Comparison of ENCODE assay signal across 12 mouse cellular contexts in genomic region chr9:69288586-69288985, GRCm38 (mm10).
DNase-seq lines count a peak whose midpoint lies in the region; ATAC-seq and TF ChIP-seq lines count a peak whose summit lies in the region.
"Had no signal": no experiment of that assay in that cellular context is flagged by ENCODE, and none has a peak within 500 bp of the region (broad histone marks: within the 10 kb centered on the region; RNA-seq: fewer than 3 reads in every experiment).

No protein-coding gene starts in this region.

- WGBS in hindbrain, embryonic 14.5 days = 44% methylated on average over 5 of the region's 5 CpGs
- WGBS in hindbrain, embryonic 13.5 days = 42% methylated on average over 5 of the region's 5 CpGs
- 40% methylated on average over 5 of the region's 5 CpGs for whole genome bisulfite sequencing in lung, embryonic 14.5 days
- WGBS in embryonic facial prominence, embryonic 14.5 days = 27% methylated on average over 5 of the region's 5 CpGs

- H3K27ac ChIP-seq in hindbrain, embryonic 14.5 days = no peak overlapping the region
- no peak overlapping the region for H3K27ac ChIP-seq in hindbrain, embryonic 13.5 days
- no peak overlapping the region for H3K27ac ChIP-seq in lung, embryonic 14.5 days (ENCODE audit: low read depth)
- H3K27ac ChIP-seq in embryonic facial prominence, embryonic 14.5 days (replicated peaks; ENCODE audit: low read depth, low read length) = no peak overlapping the region
- H3K27ac ChIP-seq: neural tube, embryonic 12.5 days had no signal

- peak; percentile 33 for DNase-seq in adrenal gland, adult 2 months
- no peak for DNase-seq in adrenal gland, postnatal 36 days
- no peak for DNase-seq in hindbrain, embryonic 14.5 days (ENCODE audit: low spot score)
- no peak for DNase-seq in lung, embryonic 14.5 days
- DNase-seq in lung, postnatal 25 days (ENCODE audit: low spot score) = no peak
- no peak for DNase-seq in embryonic facial prominence, embryonic 14.5 days (ENCODE audit: low spot score)
- DNase-seq in right cerebral cortex, postnatal 10 days (ENCODE audit: low spot score in 2 of 2) = no peak
- DNase-seq: layer of hippocampus, adult 9-11 months; lung, postnatal 10 days had no signal

- no peak overlapping the region for H3K9ac ChIP-seq in hindbrain, embryonic 14.5 days
- H3K9ac ChIP-seq in hindbrain, embryonic 13.5 days = no peak overlapping the region
- H3K9ac ChIP-seq in lung, embryonic 14.5 days = no peak overlapping the region
- no peak overlapping the region for H3K9ac ChIP-seq in embryonic facial prominence, embryonic 14.5 days (ENCODE audit: low read depth, low read length)

- peak overlapping the region; percentile 98; the same call in 1 of the 2 replicates for H3K4me2 ChIP-seq in hindbrain, embryonic 14.5 days (replicated peaks)
- no peak overlapping the region for H3K4me2 ChIP-seq in hindbrain, embryonic 13.5 days
- peak overlapping the region; percentile 98 for H3K4me2 ChIP-seq in lung, embryonic 14.5 days
- peak overlapping the region; percentile 95 for H3K4me2 ChIP-seq in embryonic facial prominence, embryonic 14.5 days (ENCODE audit: low read depth, low read length)

- H3K4me3 ChIP-seq in hindbrain, embryonic 14.5 days (replicated peaks; ENCODE audit: low read length) = no peak overlapping the region
- no peak overlapping the region for H3K4me3 ChIP-seq in hindbrain, embryonic 13.5 days
- H3K4me3 ChIP-seq in lung, embryonic 14.5 days (ENCODE audit: low read depth, low read length) = no peak overlapping the region
- peak overlapping the region; percentile 76; the same call in 1 of the 2 replicates for H3K4me3 ChIP-seq in embryonic facial prominence, embryonic 14.5 days (ENCODE audit: low read depth, low read length)

- no peaks in the 10 kb centered on the region for H3K36me3 ChIP-seq in hindbrain, embryonic 14.5 days (replicated peaks; ENCODE audit: control insufficient read depth, insufficient read depth)
- H3K36me3 ChIP-seq in hindbrain, embryonic 13.5 days = no peaks in the 10 kb centered on the region
- H3K36me3 ChIP-seq in lung, embryonic 14.5 days (ENCODE audit: insufficient read depth) = no peaks in the 10 kb centered on the region
- no peaks in the 10 kb centered on the region for H3K36me3 ChIP-seq in embryonic facial prominence, embryonic 14.5 days (ENCODE audit: control insufficient read depth, insufficient read depth, low read length)
- H3K36me3 ChIP-seq: midbrain, embryonic 15.5 days; neural tube, embryonic 12.5 days had no signal

- H3K27me3 ChIP-seq in hindbrain, embryonic 14.5 days (ENCODE audit: control insufficient read depth, insufficient read depth, low read length) = peaks cover 35% of the 10 kb centered on the region
- H3K27me3 ChIP-seq in hindbrain, embryonic 13.5 days = peaks cover 37% of the 10 kb centered on the region
- H3K27me3 ChIP-seq in lung, embryonic 14.5 days (ENCODE audit: insufficient read depth, low read length) = peaks cover 25% of the 10 kb centered on the region
- peaks cover 9% of the 10 kb centered on the region for H3K27me3 ChIP-seq in embryonic facial prominence, embryonic 14.5 days (replicated peaks; ENCODE audit: control insufficient read depth, insufficient read depth, low read length)

- H3K4me1 ChIP-seq in hindbrain, embryonic 14.5 days (replicated peaks; ENCODE audit: control insufficient read depth, insufficient read depth, low read length) = peaks cover 18% of the 10 kb centered on the region; the same call in 1 of the 2 replicates
- peaks cover 25% of the 10 kb centered on the region for H3K4me1 ChIP-seq in hindbrain, embryonic 13.5 days (replicated peaks)
- H3K4me1 ChIP-seq in lung, embryonic 14.5 days (ENCODE audit: insufficient read depth) = peaks cover 9% of the 10 kb centered on the region; the same call in 1 of the 2 replicates
- peaks cover 33% of the 10 kb centered on the region for H3K4me1 ChIP-seq in embryonic facial prominence, embryonic 14.5 days (ENCODE audit: control insufficient read depth, insufficient read depth, low read length)

- no peak for ATAC-seq in hindbrain, embryonic 14.5 days (ENCODE audit: low FRiP score)
- ATAC-seq in hindbrain, embryonic 13.5 days (ENCODE audit: low FRiP score) = no peak
- no peak for ATAC-seq in lung, embryonic 14.5 days (ENCODE audit: insufficient read depth)
- no peak for ATAC-seq in embryonic facial prominence, embryonic 14.5 days (ENCODE audit: low read depth)

- no peaks in the 10 kb centered on the region for H3K9me3 ChIP-seq in hindbrain, embryonic 14.5 days (ENCODE audit: control insufficient read depth, low read length)
- H3K9me3 ChIP-seq in hindbrain, embryonic 13.5 days = no peaks in the 10 kb centered on the region
- no peaks in the 10 kb centered on the region for H3K9me3 ChIP-seq in lung, embryonic 14.5 days (ENCODE audit: low read depth, low read length)
- H3K9me3 ChIP-seq in embryonic facial prominence, embryonic 14.5 days (ENCODE audit: control insufficient read depth, low read length) = no peaks in the 10 kb centered on the region
- H3K9me3 ChIP-seq: midbrain, embryonic 15.5 days; neural tube, embryonic 12.5 days had no signal

- no peak for TF ChIP-seq CTCF in lung, embryonic 14.5 days (IDR thresholded peaks at IDR 0.05; ENCODE audit: low read depth)
